Mouse (Mus musculus): ENCODE data around the gene Dio3. TPM values are rescaled to one million over a fixed set of nuclear protein-coding genes. Genes with fewer than 3 reads are reported as not detected.

The Dio3 gene
- polyA plus RNA-seq, 1 experiment, result 0.31 TPM

DNA sequence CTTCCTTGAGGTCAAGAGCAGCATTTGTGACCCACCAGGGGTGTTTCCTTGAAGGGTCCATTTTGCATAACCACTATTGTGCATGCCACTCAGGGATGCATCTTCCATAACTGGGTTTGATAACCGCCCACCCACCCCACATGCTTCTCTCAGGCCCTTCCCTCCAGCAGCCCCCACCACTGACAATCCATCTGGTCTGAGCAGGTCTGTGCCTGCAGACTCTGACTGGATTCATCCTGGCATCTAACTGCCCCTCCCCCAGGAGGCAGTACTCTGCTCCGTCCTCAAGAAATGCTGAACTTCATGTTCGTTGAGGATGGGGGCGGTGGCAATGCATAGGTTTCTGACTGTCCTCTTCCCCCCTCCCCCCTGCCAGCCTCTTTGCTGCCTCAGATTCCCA, 4.9 kb downstream of the Dio3 start:
- 28% methylated on average over 4 of the region's 4 CpGs for WGBS
- H3K4me1 ChIP-seq (replicated peaks; ENCODE audit: control insufficient read depth, insufficient read depth, low read length), result no peaks in the 10 kb centered on the region
- H3K27me3 ChIP-seq (ENCODE audit: control insufficient read depth, insufficient read depth, low read length), result peaks cover 2% of the 10 kb centered on the region; the same call in 1 of the 2 replicates

DNA sequence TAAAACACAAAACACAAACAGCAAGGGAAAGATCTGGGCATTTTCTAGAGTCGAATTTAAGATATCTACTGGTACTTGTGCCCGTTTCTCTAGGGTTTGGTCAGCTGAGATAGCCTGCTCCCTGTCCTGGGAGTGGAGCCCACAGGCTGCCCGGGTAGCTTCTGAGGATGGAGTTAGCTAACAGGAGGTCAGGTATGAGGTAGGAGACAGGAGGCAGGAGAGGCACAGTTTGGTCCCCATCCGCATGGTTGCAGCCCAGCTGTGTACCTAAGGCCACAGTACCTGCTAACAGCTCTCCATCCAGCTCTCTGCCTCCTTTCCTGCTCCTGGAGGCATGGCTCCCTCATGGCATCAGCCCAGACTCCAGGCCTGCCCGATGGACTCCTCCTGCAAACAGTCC, 13.9 kb downstream of the Dio3 start:
- Histone ChIP-seq H3K36me3 (ENCODE audit: control insufficient read depth, insufficient read depth, low read length) (no peaks in the 10 kb centered on the region), H3K27ac (ENCODE audit: control insufficient read depth, insufficient read depth, low read length) (no peak overlapping the region), H3K4me1 (replicated peaks; ENCODE audit: control insufficient read depth, insufficient read depth, low read length) (no peaks in the 10 kb centered on the region), H3K4me3 (ENCODE audit: control insufficient read depth, insufficient read depth, low read length) (no peak overlapping the region), H3K27me3 (ENCODE audit: control insufficient read depth, insufficient read depth, low read length) (no peaks in the 10 kb centered on the region)
- DNase-seq, result no peak
- 85% methylated on average over 5 of the region's 5 CpGs for WGBS
- TF ChIP-seq CTCF (IDR thresholded peaks at IDR 0.05; ENCODE audit: borderline replicate concordance, control insufficient read depth, extremely low read depth, insufficient read depth, low read length, poor library complexity), result no peak
- TF ChIP-seq POLR2A (IDR thresholded peaks at IDR 0.05; ENCODE audit: control insufficient read depth, extremely low read depth, insufficient read depth, low read length, poor library complexity), result no peak

More for the DNA sequence above, 4.9 kb downstream of the Dio3 start:
- Histone ChIP-seq H3K27ac (ENCODE audit: control insufficient read depth, insufficient read depth, low read length) (no peak overlapping the region), H3K36me3 (ENCODE audit: control insufficient read depth, insufficient read depth, low read length) (no peaks in the 10 kb centered on the region), H3K4me3 (ENCODE audit: control insufficient read depth, insufficient read depth, low read length) (no peak overlapping the region)
- TF ChIP-seq CTCF (IDR thresholded peaks at IDR 0.05; ENCODE audit: borderline replicate concordance, control insufficient read depth, extremely low read depth, insufficient read depth, low read length, poor library complexity) (no peak), POLR2A (IDR thresholded peaks at IDR 0.05; ENCODE audit: control insufficient read depth, extremely low read depth, insufficient read depth, low read length, poor library complexity) (no peak)
- DNase-seq, result no peak

DNA sequence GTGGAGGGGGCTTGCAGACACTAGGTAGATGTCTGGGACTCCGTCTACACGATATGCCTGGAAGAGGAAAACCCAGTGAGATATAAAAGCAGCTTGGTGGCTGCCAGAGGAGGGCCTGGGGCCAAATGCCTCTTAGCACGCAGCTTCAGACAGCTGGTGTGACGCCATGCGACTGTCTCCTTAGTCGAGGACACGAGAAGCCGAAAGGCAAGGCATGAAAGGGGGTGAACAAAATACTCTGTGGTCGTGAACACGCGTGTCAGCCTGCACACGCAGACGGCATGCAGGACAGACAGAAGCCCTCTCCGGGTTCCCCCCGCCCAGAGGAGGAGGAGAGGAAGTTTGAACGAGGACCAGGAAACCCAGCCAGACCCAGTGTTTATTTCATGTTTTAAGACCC, 16.0 kb downstream of the Dio3 start:
- no peaks in the 10 kb centered on the region for H3K4me1 ChIP-seq (replicated peaks; ENCODE audit: control insufficient read depth, insufficient read depth, low read length)
- no peak overlapping the region for H3K27ac ChIP-seq (ENCODE audit: control insufficient read depth, insufficient read depth, low read length)
- WGBS, result 75% methylated on average over 16 of the region's 16 CpGs
- no peaks in the 10 kb centered on the region for H3K27me3 ChIP-seq (ENCODE audit: control insufficient read depth, insufficient read depth, low read length)
- H3K4me3 ChIP-seq (ENCODE audit: control insufficient read depth, insufficient read depth, low read length), result no peak overlapping the region
- H3K36me3 ChIP-seq (ENCODE audit: control insufficient read depth, insufficient read depth, low read length), result no peaks in the 10 kb centered on the region
- TF ChIP-seq CTCF (IDR thresholded peaks at IDR 0.05; ENCODE audit: borderline replicate concordance, control insufficient read depth, extremely low read depth, insufficient read depth, low read length, poor library complexity), result no peak
- no peak for TF ChIP-seq POLR2A (IDR thresholded peaks at IDR 0.05; ENCODE audit: control insufficient read depth, extremely low read depth, insufficient read depth, low read length, poor library complexity)
- no peak for DNase-seq

DNA sequence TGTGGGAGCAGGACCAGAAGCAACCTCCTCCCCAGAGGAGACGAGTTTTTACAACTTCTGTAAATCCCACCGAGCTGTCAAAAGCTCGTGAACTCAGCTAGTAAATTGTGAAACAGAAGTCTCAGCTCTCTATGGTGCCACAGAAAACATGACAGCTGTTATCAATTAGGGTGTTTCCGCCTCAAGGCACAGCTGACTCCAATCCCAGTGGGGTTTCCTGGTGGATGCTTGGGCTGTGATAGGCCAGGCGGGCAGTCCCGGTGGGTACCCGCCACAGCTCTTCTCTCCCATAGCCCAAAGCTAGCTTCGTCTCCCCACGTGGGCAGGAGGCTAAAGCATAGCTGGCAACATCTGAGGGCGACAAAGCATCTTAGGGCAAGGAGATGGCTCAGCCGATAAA, 19.8 kb downstream of the Dio3 start:
- H3K36me3 ChIP-seq (ENCODE audit: control insufficient read depth, insufficient read depth, low read length), result no peaks in the 10 kb centered on the region
- no peaks in the 10 kb centered on the region for H3K27me3 ChIP-seq (ENCODE audit: control insufficient read depth, insufficient read depth, low read length)
- TF ChIP-seq POLR2A (IDR thresholded peaks at IDR 0.05; ENCODE audit: control insufficient read depth, extremely low read depth, insufficient read depth, low read length, poor library complexity) (no peak), CTCF (IDR thresholded peaks at IDR 0.05; ENCODE audit: borderline replicate concordance, control insufficient read depth, extremely low read depth, insufficient read depth, low read length, poor library complexity) (no peak)
- DNase-seq, result no peak
- H3K4me3 ChIP-seq (ENCODE audit: control insufficient read depth, insufficient read depth, low read length), result no peak overlapping the region
- WGBS, result 67% methylated on average over 11 of the region's 11 CpGs
- no peak overlapping the region for H3K27ac ChIP-seq (ENCODE audit: control insufficient read depth, insufficient read depth, low read length)
- no peaks in the 10 kb centered on the region for H3K4me1 ChIP-seq (replicated peaks; ENCODE audit: control insufficient read depth, insufficient read depth, low read length)

DNA sequence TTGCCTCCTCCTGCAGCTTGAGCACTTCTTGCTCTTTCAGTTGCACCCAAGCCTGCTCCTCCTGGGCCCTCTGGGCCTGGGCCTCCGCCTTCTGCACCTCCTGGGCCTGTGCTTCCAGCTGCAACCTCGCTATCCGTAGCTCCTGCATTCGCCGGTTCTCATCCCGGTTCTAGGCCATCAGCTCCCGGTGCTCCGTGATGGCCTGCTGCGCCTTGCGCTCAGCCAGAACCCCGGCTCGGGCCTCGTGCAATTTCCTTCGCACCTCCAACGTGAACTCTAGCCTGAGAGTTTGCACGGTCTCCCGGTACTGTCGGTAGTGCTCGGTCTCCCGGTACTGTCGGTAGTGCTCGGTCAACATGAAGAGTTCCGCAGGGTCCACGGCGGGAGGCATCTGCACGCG, 40.8 kb downstream of the Dio3 start:
- Histone ChIP-seq H3K27me3 (ENCODE audit: control insufficient read depth, insufficient read depth, low read length) (no peaks in the 10 kb centered on the region), H3K4me1 (replicated peaks; ENCODE audit: control insufficient read depth, insufficient read depth, low read length) (no peaks in the 10 kb centered on the region), H3K4me3 (ENCODE audit: control insufficient read depth, insufficient read depth, low read length) (no peak overlapping the region), H3K27ac (ENCODE audit: control insufficient read depth, insufficient read depth, low read length) (no peak overlapping the region), H3K36me3 (ENCODE audit: control insufficient read depth, insufficient read depth, low read length) (no peaks in the 10 kb centered on the region)
- WGBS, result 91% methylated on average over 27 of the region's 27 CpGs
- DNase-seq, result no peak
- TF ChIP-seq POLR2A (IDR thresholded peaks at IDR 0.05; ENCODE audit: control insufficient read depth, extremely low read depth, insufficient read depth, low read length, poor library complexity), result no peak
- TF ChIP-seq CTCF (IDR thresholded peaks at IDR 0.05; ENCODE audit: borderline replicate concordance, control insufficient read depth, extremely low read depth, insufficient read depth, low read length, poor library complexity), result no peak

Other genes starting within 250 kb of the Dio3 start
- gene Ppp2r5c, start 168.1 kb downstream of the Dio3 start, polyA plus RNA-seq (2012; rRNA removed), result 83.1 and 83.7 TPM in 2 replicates

Data from thymus, adult 2 months (tissue).